Mouse (Mus musculus): ENCODE results near the gene Rfx8. TPM values are rescaled to one million over a fixed set of nuclear protein-coding genes. Genes with fewer than 3 reads are reported as not detected.

Rfx8 gene
- total and polyA plus RNA-seq, 3 experiments, result not detected

GRCm38 (mm10) chr1:39734881-39735280 lies 14.1 kb upstream of the Rfx8 start:
- TF ChIP-seq HCFC1 (IDR thresholded peaks at IDR 0.05; ENCODE audit: low read depth, low read length), result no peak
- no peak for TF ChIP-seq GABPA (IDR thresholded peaks at IDR 0.05; ENCODE audit: insufficient replicate concordance, low read depth, low read length)
- no peak for TF ChIP-seq POLR2AphosphoS2 (IDR thresholded peaks at IDR 0.05; ENCODE audit: low read depth, low read length)
- no peak for TF ChIP-seq SIN3A (IDR thresholded peaks at IDR 0.05; ENCODE audit: low read length)
- no peak for TF ChIP-seq MAX (IDR thresholded peaks at IDR 0.05; ENCODE audit: low read length)
- no peak for TF ChIP-seq NRF1 (IDR thresholded peaks at IDR 0.05; ENCODE audit: low read depth, low read length)
- TF ChIP-seq IRF4 (IDR thresholded peaks at IDR 0.05; ENCODE audit: low read depth, low read length), result no peak
- H3K27ac ChIP-seq (ENCODE audit: insufficient read depth, low read depth), result no peak overlapping the region
- DNase-seq (ENCODE audit: extremely low read depth), result no peak
- dilution Hi-C loops (cut with MboI; ENCODE audit: extremely low pct_ligation_motif_present, extremely low pct_unique_long_range_greater_than_20kb, low sequenced_read_pairs), result no loop called here
- no peaks in the 10 kb centered on the region for H3K36me3 ChIP-seq (replicated peaks in 1 of 2; ENCODE audit: control insufficient read depth in 1 of 2, insufficient read depth in 1 of 2, low read length in 1 of 2)
- no peaks in the 10 kb centered on the region for H3K79me2 ChIP-seq (replicated peaks; ENCODE audit: control insufficient read depth, extremely low read depth, insufficient read depth, poor library complexity, severe bottlenecking)
- H3K9me3 ChIP-seq (replicated peaks; ENCODE audit: low read length), result no peaks in the 10 kb centered on the region
- peaks cover 0 to 11% of the 10 kb centered on the region in 2 experiments; a peak in 2 of 4 replicates for H3K4me1 ChIP-seq (ENCODE audit: control insufficient read depth in 1 of 2, insufficient read depth in 2 of 2)
- no peak overlapping the region for H3K4me2 ChIP-seq (ENCODE audit: insufficient read depth, low read depth, poor library complexity, severe bottlenecking)
- H3K9ac ChIP-seq (ENCODE audit: insufficient read depth, low read depth), result no peak overlapping the region
- H3K4me3 ChIP-seq (replicated peaks in 1 of 3; ENCODE audit: low read depth in 2 of 3, low read length in 2 of 3, poor library complexity in 1 of 3), result no peak overlapping the region
- in situ Hi-C loops (cut with MboI; ENCODE audit: low pct_ligation_motif_present, low pct_unique_long_range_greater_than_20kb, low sequenced_read_pairs), result no loop called here
- no peaks in the 10 kb centered on the region for H3K27me3 ChIP-seq (replicated peaks)

- dilution Hi-C loops (cut with MboI; ENCODE audit: extremely low pct_ligation_motif_present, extremely low pct_unique_long_range_greater_than_20kb, low sequenced_read_pairs) (no loop called here), in situ Hi-C loops (cut with MboI; ENCODE audit: low pct_ligation_motif_present, low pct_unique_long_range_greater_than_20kb, low sequenced_read_pairs) (no loop called here)
- no peak overlapping the region for H3K4me3 ChIP-seq (replicated peaks in 1 of 3; ENCODE audit: low read depth in 2 of 3, low read length in 2 of 3, poor library complexity in 1 of 3)
- no peaks in the 10 kb centered on the region for H3K79me2 ChIP-seq (replicated peaks; ENCODE audit: control insufficient read depth, extremely low read depth, insufficient read depth, poor library complexity, severe bottlenecking)
- H3K4me2 ChIP-seq (ENCODE audit: insufficient read depth, low read depth, poor library complexity, severe bottlenecking), result no peak overlapping the region
- no peak overlapping the region for H3K9ac ChIP-seq (ENCODE audit: insufficient read depth, low read depth)
- no peaks in the 10 kb centered on the region for H3K9me3 ChIP-seq (replicated peaks; ENCODE audit: low read length)
- TF ChIP-seq CTCF (conservative IDR thresholded peaks at IDR 0.05 in 1 of 2, IDR thresholded peaks at IDR 0.05 in 1 of 2; ENCODE audit: low read depth in 2 of 2, low read length in 2 of 2) (no peak), USF1 (IDR thresholded peaks at IDR 0.05; ENCODE audit: low read depth, low read length) (no peak), NRF1 (IDR thresholded peaks at IDR 0.05; ENCODE audit: low read depth, low read length) (no peak), BHLHE40 (IDR thresholded peaks at IDR 0.05; ENCODE audit: low read depth, low read length) (no peak), MYC (IDR thresholded peaks at IDR 0.05; ENCODE audit: low read depth, low read length) (no peak), MEF2A (IDR thresholded peaks at IDR 0.05; ENCODE audit: borderline replicate concordance, low read depth, low read length) (no peak), JUND (conservative IDR thresholded peaks at IDR 0.05; ENCODE audit: low read depth, low read length) (no peak), ZNF384 (IDR thresholded peaks at IDR 0.05; ENCODE audit: low read depth, low read length) (no peak), CHD1 (IDR thresholded peaks at IDR 0.05; ENCODE audit: low read depth, low read length) (no peak), MAX (IDR thresholded peaks at IDR 0.05; ENCODE audit: low read length) (no peak), CHD2 (IDR thresholded peaks at IDR 0.05; ENCODE audit: low read length) (no peak), EP300 (IDR thresholded peaks at IDR 0.05; ENCODE audit: low read length) (no peak), UBTF (IDR thresholded peaks at IDR 0.05; ENCODE audit: low read depth, low read length) (no peak), USF2 (conservative IDR thresholded peaks at IDR 0.05; ENCODE audit: low read depth, low read length) (no peak), POLR2AphosphoS2 (IDR thresholded peaks at IDR 0.05; ENCODE audit: low read depth, low read length) (no peak), TBP (conservative IDR thresholded peaks at IDR 0.05; ENCODE audit: low read depth, low read length) (no peak), MAFK (IDR thresholded peaks at IDR 0.05; ENCODE audit: insufficient replicate concordance, low read length) (no peak)
- peaks cover 0 to 11% of the 10 kb centered on the region in 2 experiments; a peak in 2 of 4 replicates for H3K4me1 ChIP-seq (ENCODE audit: control insufficient read depth in 1 of 2, insufficient read depth in 2 of 2)
- H3K27ac ChIP-seq (ENCODE audit: insufficient read depth, low read depth), result no peak overlapping the region
- H3K27me3 ChIP-seq (replicated peaks), result no peaks in the 10 kb centered on the region
- no peak for DNase-seq (ENCODE audit: extremely low read depth)
- H3K36me3 ChIP-seq (replicated peaks in 1 of 2; ENCODE audit: control insufficient read depth in 1 of 2, insufficient read depth in 1 of 2, low read length in 1 of 2), result no peaks in the 10 kb centered on the region
These were observed 13.5 kb upstream of the Rfx8 start for GRCm38 (mm10) chr1:39734311-39734710.
